Mouse (Mus musculus): ENCODE measurements around the gene Bri3. TPM values are rescaled to one million over a fixed set of nuclear protein-coding genes. Genes with fewer than 3 reads are reported as not detected.

The Bri3 gene
- polyA plus RNA-seq, 1 experiment from 2014 or later: 204 TPM

DNA sequence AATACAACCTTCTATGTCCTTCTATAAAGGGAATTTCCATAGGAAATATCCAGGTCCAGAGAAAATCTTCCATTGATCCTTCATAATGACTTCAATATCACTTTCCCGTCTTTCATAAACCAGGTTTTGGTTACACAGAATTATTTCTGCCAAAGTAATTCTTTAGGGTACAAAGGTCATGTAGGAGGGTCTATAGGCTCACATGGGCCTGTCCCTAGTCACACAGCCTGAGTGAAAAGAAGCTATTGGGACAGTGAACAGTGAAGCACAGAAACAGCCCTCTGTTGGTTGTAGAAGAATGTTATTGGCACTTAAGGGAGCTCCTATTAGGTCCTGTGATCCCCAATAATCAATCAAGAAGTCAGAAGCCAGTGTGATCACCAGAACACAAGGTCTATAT lies 96.8 kb downstream of the Bri3 start:
- Histone ChIP-seq H3K4me2 (ENCODE audit: low read length) (no peak overlapping the region), H3K4me3 (ENCODE audit: control insufficient read depth in 1 of 2, insufficient read depth in 1 of 2, low read depth in 1 of 2, low read length in 2 of 2) (no peak overlapping the region), H3K9me3 (ENCODE audit: control insufficient read depth, low read length) (no peaks in the 10 kb centered on the region), H3K4me1 (ENCODE audit: control insufficient read depth in 2 of 2, insufficient read depth in 2 of 2, low read length in 2 of 2) (peaks cover 6 to 11% of the 10 kb centered on the region in 2 experiments; a peak in 2 of 4 replicates), H3K36me3 (ENCODE audit: control insufficient read depth, insufficient read depth, low read length) (no peaks in the 10 kb centered on the region), H3K27me3 (ENCODE audit: control insufficient read depth, insufficient read depth, low read length) (no peaks in the 10 kb centered on the region), H3K27ac (replicated peaks in 1 of 2; ENCODE audit: control insufficient read depth in 1 of 2, insufficient read depth in 1 of 2, low read depth in 2 of 2, low read length in 2 of 2) (no peak overlapping the region), H3K9ac (ENCODE audit: low read length) (no peak overlapping the region)
- no peak for ATAC-seq (ENCODE audit: insufficient number of reproducible peaks, insufficient read depth, low FRiP score, low read depth)
- WGBS: 76% methylated on average over 1 of the region's 1 CpGs

DNA sequence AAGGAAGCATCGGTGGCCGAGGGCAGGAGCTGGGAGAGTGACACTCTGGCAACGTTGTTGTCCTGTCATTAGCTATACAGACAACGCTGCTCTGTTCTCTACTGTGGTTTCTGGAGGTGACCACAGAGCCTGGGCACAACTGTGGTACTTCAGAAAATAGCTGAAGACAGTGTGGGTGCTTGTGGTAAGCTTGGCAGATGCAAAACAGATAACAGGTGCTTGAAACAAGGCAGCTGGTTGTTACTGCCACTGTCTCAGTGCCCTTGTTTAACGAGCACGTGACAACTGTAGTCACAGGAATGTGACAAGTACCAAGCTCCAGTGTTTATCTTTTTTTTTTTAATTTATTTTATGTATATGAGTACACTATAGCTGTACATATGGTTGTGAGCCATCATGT lies 100.4 kb downstream of the Bri3 start:
- no peak overlapping the region for H3K4me3 ChIP-seq (ENCODE audit: control insufficient read depth in 1 of 2, insufficient read depth in 1 of 2, low read depth in 1 of 2, low read length in 2 of 2)
- no peaks in the 10 kb centered on the region for H3K36me3 ChIP-seq (ENCODE audit: control insufficient read depth, insufficient read depth, low read length)
- H3K9me3 ChIP-seq (ENCODE audit: control insufficient read depth, low read length): no peaks in the 10 kb centered on the region
- no peak overlapping the region for H3K4me2 ChIP-seq (ENCODE audit: low read length)
- no peak overlapping the region for H3K9ac ChIP-seq (ENCODE audit: low read length)
- WGBS: 58% methylated on average over 6 of the region's 6 CpGs
- no peaks in the 10 kb centered on the region for H3K27me3 ChIP-seq (ENCODE audit: control insufficient read depth, insufficient read depth, low read length)
- H3K4me1 ChIP-seq (ENCODE audit: control insufficient read depth in 2 of 2, insufficient read depth in 2 of 2, low read length in 2 of 2): 0 out of 4 replicates have a peak, but pooled peaks cover 0 to 3% of the 10 kb centered on the region in 2 experiments
- no peak for ATAC-seq (ENCODE audit: insufficient number of reproducible peaks, insufficient read depth, low FRiP score, low read depth)
- no peak overlapping the region for H3K27ac ChIP-seq (replicated peaks in 1 of 2; ENCODE audit: control insufficient read depth in 1 of 2, insufficient read depth in 1 of 2, low read depth in 2 of 2, low read length in 2 of 2)

DNA sequence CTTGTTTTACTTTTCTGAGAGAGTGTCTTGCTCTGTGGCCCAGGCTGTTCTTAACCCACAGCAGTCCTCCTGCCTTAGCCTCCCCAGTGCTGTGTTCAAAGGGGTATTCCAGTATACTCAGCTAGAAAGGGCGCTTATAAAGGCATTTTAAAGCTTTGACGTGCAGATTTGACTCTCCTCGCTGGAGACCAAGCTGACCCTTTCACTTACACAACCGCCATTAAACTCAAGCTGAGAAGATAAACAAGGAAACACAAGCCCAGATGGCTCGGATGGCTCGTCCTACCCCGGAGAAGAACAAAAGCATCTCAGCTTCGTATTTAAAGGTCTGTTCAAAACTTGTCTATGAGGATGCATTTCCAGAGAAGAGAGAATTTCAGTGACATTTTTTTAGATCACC lies 106.9 kb downstream of the Bri3 start:
- no peak overlapping the region for H3K27ac ChIP-seq (replicated peaks in 1 of 2; ENCODE audit: control insufficient read depth in 1 of 2, insufficient read depth in 1 of 2, low read depth in 2 of 2, low read length in 2 of 2)
- no peak overlapping the region for H3K4me2 ChIP-seq (ENCODE audit: low read length)
- H3K27me3 ChIP-seq (ENCODE audit: control insufficient read depth, insufficient read depth, low read length): no peaks in the 10 kb centered on the region
- no peak overlapping the region for H3K9ac ChIP-seq (ENCODE audit: low read length)
- no peak for ATAC-seq (ENCODE audit: insufficient number of reproducible peaks, insufficient read depth, low FRiP score, low read depth)
- 44% methylated on average over 8 of the region's 8 CpGs for WGBS
- H3K9me3 ChIP-seq (ENCODE audit: control insufficient read depth, low read length): no peaks in the 10 kb centered on the region
- peaks cover 2 to 4% of the 10 kb centered on the region in 2 experiments; a peak in 2 of 4 replicates for H3K4me1 ChIP-seq (ENCODE audit: control insufficient read depth in 2 of 2, insufficient read depth in 2 of 2, low read length in 2 of 2)
- H3K36me3 ChIP-seq (ENCODE audit: control insufficient read depth, insufficient read depth, low read length): no peaks in the 10 kb centered on the region
- H3K4me3 ChIP-seq (ENCODE audit: control insufficient read depth in 1 of 2, insufficient read depth in 1 of 2, low read depth in 1 of 2, low read length in 2 of 2): no peak overlapping the region

DNA sequence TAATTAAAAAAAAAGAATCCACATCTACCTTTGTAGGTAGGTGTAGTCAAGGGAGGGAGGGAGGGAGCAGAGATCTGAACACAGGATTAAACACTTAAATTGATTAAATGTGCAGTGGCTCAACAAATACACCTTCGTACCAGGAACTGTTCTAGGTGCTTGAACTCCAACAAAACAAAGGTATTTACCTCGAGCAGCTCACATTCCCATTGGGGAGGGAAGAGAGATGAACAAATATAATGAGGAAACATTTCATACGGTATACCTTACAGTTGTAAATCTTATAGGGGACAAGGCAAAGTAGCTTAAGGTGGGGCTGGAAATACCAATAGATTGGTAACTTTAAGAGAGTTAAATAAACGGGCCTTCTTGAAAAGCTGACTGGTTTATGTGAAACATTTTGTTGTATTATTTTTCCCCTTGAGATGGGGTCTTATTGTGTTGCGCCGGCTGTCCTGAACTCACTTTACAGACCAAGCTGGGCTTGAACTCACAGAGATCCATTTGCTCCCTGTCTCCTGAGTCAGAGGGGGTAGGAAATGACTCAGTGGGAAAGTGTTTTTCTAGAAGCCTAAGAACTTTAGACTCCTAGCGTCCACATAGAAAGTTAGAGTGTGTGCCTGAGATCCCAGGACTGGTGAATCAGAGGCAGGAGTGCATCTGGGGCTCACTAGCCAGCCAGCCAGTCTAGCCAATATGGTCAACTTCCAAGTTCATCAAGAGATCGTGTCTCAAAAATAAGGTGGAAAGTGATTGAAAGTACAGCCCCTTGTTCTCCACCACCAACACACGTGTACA lies 108.2 kb downstream of the Bri3 start:
- no peaks in the 10 kb centered on the region for H3K9me3 ChIP-seq (ENCODE audit: control insufficient read depth, low read length)
- no peak for ATAC-seq (ENCODE audit: insufficient number of reproducible peaks, insufficient read depth, low FRiP score, low read depth)
- H3K27me3 ChIP-seq (ENCODE audit: control insufficient read depth, insufficient read depth, low read length): no peaks in the 10 kb centered on the region
- 86% methylated on average over 9 of the region's 9 CpGs for WGBS
- no peak overlapping the region for H3K9ac ChIP-seq (ENCODE audit: low read length)
- H3K4me1 ChIP-seq (ENCODE audit: control insufficient read depth in 2 of 2, insufficient read depth in 2 of 2, low read length in 2 of 2): peaks cover 2 to 4% of the 10 kb centered on the region in 2 experiments; a peak in 2 of 4 replicates
- no peaks in the 10 kb centered on the region for H3K36me3 ChIP-seq (ENCODE audit: control insufficient read depth, insufficient read depth, low read length)
- H3K4me2 ChIP-seq (ENCODE audit: low read length): no peak overlapping the region
- no peak overlapping the region for H3K4me3 ChIP-seq (ENCODE audit: control insufficient read depth in 1 of 2, insufficient read depth in 1 of 2, low read depth in 1 of 2, low read length in 2 of 2)
- no peak overlapping the region for H3K27ac ChIP-seq (replicated peaks in 1 of 2; ENCODE audit: control insufficient read depth in 1 of 2, insufficient read depth in 1 of 2, low read depth in 2 of 2, low read length in 2 of 2)

DNA sequence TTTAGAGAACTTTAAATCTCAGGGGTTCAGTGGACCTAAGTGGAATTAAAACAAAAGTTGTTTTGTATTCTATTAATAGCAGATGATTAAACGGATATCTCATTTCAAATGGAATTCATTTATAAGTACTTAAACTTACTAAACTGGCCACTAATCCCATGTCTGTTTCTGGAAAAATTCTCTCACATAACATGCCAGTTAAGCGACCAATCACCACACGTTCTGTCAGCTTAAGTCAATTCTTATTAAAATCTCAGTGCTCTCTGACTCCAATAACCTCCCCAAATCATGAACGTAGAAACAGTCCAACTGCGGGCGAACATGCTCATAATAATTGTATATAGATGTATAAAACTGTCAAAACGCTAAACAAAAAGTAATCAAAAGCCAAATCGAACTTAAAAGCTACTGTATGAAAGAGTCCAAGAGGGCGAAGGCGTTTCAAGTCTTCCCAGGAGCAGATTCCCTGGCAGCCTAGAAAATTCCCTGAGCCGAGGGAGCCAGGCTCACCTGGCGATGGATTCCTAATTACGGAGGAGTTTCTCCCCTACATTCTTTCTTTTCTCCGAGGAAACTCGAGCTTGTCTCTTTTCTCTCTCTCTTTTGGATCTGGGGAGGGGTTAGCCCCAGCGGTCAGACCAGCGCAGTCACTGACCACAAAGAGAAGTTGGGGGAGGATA lies 112.7 kb downstream of the Bri3 start:
- Histone ChIP-seq H3K27me3 (ENCODE audit: control insufficient read depth, insufficient read depth, low read length) (no peaks in the 10 kb centered on the region), H3K9ac (ENCODE audit: low read length) (peak overlapping the region; percentile 84), H3K27ac (replicated peaks in 1 of 2; ENCODE audit: control insufficient read depth in 1 of 2, insufficient read depth in 1 of 2, low read depth in 2 of 2, low read length in 2 of 2) (peak overlapping the region; percentile 68 to 73), H3K36me3 (ENCODE audit: control insufficient read depth, insufficient read depth, low read length) (no peaks in the 10 kb centered on the region), H3K9me3 (ENCODE audit: control insufficient read depth, low read length) (no peaks in the 10 kb centered on the region), H3K4me1 (ENCODE audit: control insufficient read depth in 2 of 2, insufficient read depth in 2 of 2, low read length in 2 of 2) (peaks cover 4 to 7% of the 10 kb centered on the region in 2 experiments; a peak in 2 of 4 replicates), H3K4me2 (ENCODE audit: low read length) (peak overlapping the region; percentile 91), H3K4me3 (ENCODE audit: control insufficient read depth in 1 of 2, insufficient read depth in 1 of 2, low read depth in 1 of 2, low read length in 2 of 2) (peak overlapping the region; percentile 61 to 71)
- no peak for ATAC-seq (ENCODE audit: insufficient number of reproducible peaks, insufficient read depth, low FRiP score, low read depth)
- 8% methylated on average over 17 of the region's 17 CpGs for WGBS

DNA sequence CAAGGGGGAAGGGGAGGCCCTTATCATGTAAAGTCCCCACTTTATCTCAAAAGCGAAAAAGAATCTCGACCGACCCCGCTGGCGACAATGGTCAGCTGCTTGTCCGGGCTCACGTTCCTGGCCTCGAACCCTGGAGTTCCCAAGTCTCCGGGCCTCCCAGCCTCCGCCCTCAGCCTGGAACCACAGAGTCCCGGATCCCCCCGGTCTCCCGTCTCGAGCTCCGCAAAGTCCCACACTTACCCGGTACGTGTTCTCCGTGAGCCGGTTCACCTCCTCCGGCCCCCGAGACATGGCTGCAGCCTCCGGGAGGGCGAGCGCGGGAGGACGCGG lies 113.3 kb downstream of the Bri3 start:
- H3K4me1 ChIP-seq (ENCODE audit: control insufficient read depth in 2 of 2, insufficient read depth in 2 of 2, low read length in 2 of 2): peaks cover 4 to 7% of the 10 kb centered on the region in 2 experiments; a peak in 2 of 4 replicates
- H3K27ac ChIP-seq (replicated peaks in 1 of 2; ENCODE audit: control insufficient read depth in 1 of 2, insufficient read depth in 1 of 2, low read depth in 2 of 2, low read length in 2 of 2): peak overlapping the region; percentile 68 to 73
- H3K36me3 ChIP-seq (ENCODE audit: control insufficient read depth, insufficient read depth, low read length): no peaks in the 10 kb centered on the region
- peak overlapping the region; percentile 61 to 71 for H3K4me3 ChIP-seq (ENCODE audit: control insufficient read depth in 1 of 2, insufficient read depth in 1 of 2, low read depth in 1 of 2, low read length in 2 of 2)
- peak overlapping the region; percentile 91 for H3K4me2 ChIP-seq (ENCODE audit: low read length)
- no peak for ATAC-seq (ENCODE audit: insufficient number of reproducible peaks, insufficient read depth, low FRiP score, low read depth)
- H3K27me3 ChIP-seq (ENCODE audit: control insufficient read depth, insufficient read depth, low read length): no peaks in the 10 kb centered on the region
- H3K9me3 ChIP-seq (ENCODE audit: control insufficient read depth, low read length): no peaks in the 10 kb centered on the region
- 0% methylated on average over 27 of the region's 27 CpGs for WGBS
- peak overlapping the region; percentile 84 for H3K9ac ChIP-seq (ENCODE audit: low read length)

DNA sequence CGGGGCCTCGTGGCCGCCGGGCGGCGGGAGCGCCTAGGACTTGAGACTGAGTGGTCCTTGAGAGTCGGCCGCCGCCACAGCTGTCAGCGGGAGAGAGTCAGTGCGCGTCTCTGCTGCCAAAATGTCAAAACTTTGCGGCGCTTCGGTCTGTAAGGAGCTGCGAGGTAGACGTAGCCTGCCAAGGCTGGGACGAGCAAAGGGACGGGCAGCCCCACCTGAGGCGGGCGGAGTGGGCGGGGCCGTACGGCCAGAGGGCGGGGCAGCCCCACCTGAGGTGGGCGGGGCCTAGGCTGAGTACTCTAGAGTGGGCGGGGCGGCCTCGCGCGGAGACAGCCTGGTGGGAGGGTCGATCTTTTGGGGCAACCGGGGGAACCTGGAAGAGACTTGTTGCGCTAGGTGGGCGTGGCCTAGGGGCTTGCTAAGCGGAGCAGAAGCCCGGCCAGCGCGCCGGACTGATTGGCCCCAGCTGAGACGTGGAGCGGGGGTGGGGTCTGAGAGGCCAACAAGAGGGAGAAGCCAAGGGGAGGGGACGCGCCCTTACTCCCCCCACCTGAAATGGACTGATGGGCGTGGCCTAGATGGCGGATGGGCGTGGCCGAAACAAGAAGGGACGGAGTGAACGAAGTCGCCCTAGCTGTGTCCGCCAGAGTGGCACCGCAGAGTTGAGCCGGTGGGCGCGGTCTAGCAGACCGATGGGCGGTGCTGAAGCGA lies 113.8 kb downstream of the Bri3 start, which contains the start of gene Baiap2l1:
TSS of gene Baiap2l1 (minus strand) at position 232 of the 711 bp plus-strand sequence.
- ATAC-seq (ENCODE audit: insufficient number of reproducible peaks, insufficient read depth, low FRiP score, low read depth): peak; percentile 94
- under 1% methylated on average over 60 of the region's 60 CpGs for WGBS

More for the DNA sequence above, 113.8 kb downstream of the Bri3 start, which contains the start of gene Baiap2l1:
- H3K27me3 ChIP-seq (ENCODE audit: control insufficient read depth, insufficient read depth, low read length): no peaks in the 10 kb centered on the region
- H3K36me3 ChIP-seq (ENCODE audit: control insufficient read depth, insufficient read depth, low read length): no peaks in the 10 kb centered on the region
- no peaks in the 10 kb centered on the region for H3K9me3 ChIP-seq (ENCODE audit: control insufficient read depth, low read length)
- peak within 1 kb of the TSS; percentile 84 for H3K9ac ChIP-seq (ENCODE audit: low read length)
- H3K27ac ChIP-seq (replicated peaks in 1 of 2; ENCODE audit: control insufficient read depth in 1 of 2, insufficient read depth in 1 of 2, low read depth in 2 of 2, low read length in 2 of 2): peak within 1 kb of the TSS; percentile 68 to 73
- peak within 1 kb of the TSS; percentile 61 to 71 for H3K4me3 ChIP-seq (ENCODE audit: control insufficient read depth in 1 of 2, insufficient read depth in 1 of 2, low read depth in 1 of 2, low read length in 2 of 2)
- H3K4me1 ChIP-seq (ENCODE audit: control insufficient read depth in 2 of 2, insufficient read depth in 2 of 2, low read length in 2 of 2): peaks cover 4 to 7% of the 10 kb centered on the region in 2 experiments; a peak in 2 of 4 replicates
- peak within 1 kb of the TSS; percentile 91 for H3K4me2 ChIP-seq (ENCODE audit: low read length)
